Mouse (Mus musculus) bone marrow macrophage, adult 2 months (primary cell): ENCODE measurements around the gene Tec.

Source experiments
- CTCF ChIP-seq: IDR thresholded peaks from 2 replicates; pipeline ENCODE4 v1.5.1; 2012; ENCODE audit warnings: low read depth, mild to moderate bottlenecking, low read length, moderate library complexity
- POLR2A ChIP-seq: IDR thresholded peaks from 2 replicates; pipeline ENCODE4 v1.6.1; 2012; ENCODE audit warnings: mild to moderate bottlenecking, low read depth, low read length, borderline replicate concordance

DNA sequence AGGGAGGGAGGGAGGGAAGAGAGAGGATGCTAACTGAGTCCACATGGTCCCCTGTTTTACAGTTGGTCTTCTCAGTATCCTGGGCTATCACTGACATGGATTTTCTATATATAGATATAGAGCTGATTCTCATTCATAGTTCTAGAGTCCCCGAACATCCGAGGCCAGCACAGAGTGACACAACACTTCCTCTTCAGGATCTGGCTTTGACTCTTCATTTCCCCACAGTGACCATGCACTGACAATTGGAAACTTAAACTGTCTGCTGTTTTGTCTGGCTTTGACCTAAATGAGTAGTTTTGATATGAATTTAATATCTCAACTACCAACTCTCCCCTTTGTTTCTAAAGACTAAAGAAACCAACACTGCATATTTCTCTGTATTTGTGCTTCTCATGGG is 144.9 kb downstream of the Tec start:
- TF ChIP-seq CTCF (no peak), POLR2A (no peak)
